Mouse (Mus musculus) embryonic facial prominence, embryonic 11.5 days (tissue): ENCODE data around the gene Fcgr2b. TPM values are rescaled to one million over a fixed set of nuclear protein-coding genes. Genes with fewer than 3 reads are reported as not detected.
"Not testable (repeated sequence)": the region's sequence is repeated elsewhere in the genome, so short reads cannot be mapped to it uniquely, and the experiment has no call there.

Experiments
- ATAC-seq: fragments of 200-750 bp; cut with Nextera tagmentation; replicated peaks from 2 replicates; pipeline ENCODE4 v1.8.0; 2017; ENCODE audit warnings: low read depth; ENCODE audit not compliant: insufficient number of reproducible peaks, low FRiP score, low TSS enrichment
- DNase-seq: peaks from one replicate; pipeline ENCODE4 v3.0.0-alpha.2; 2015; ENCODE audit warnings: low spot score
- H3K27ac ChIP-seq: fragments of 300-500 bp; sonication (generic); replicated peaks from 2 replicates; pipeline ENCODE4 v1.5.1; 2014; ENCODE audit warnings: mild to moderate bottlenecking, low read depth, low read length, control low read depth
- H3K27me3 ChIP-seq: fragments of 300-500 bp; sonication (generic); 2 replicates; pipeline ENCODE4 v1.6.1; 2014; ENCODE audit warnings: mild to moderate bottlenecking, low read length, moderate library complexity, mixed read lengths; ENCODE audit not compliant: control insufficient read depth, insufficient read depth
- H3K36me3 ChIP-seq: fragments of 300-500 bp; sonication (generic); replicated peaks from 2 replicates; pipeline ENCODE4 v1.6.1; 2014; ENCODE audit warnings: low read depth, mild to moderate bottlenecking, low read length, moderate library complexity, mixed read lengths; ENCODE audit not compliant: control insufficient read depth, insufficient read depth
- H3K4me1 ChIP-seq: fragments of 300-500 bp; sonication (generic); 2 replicates; pipeline ENCODE4 v1.6.1; 2014; ENCODE audit warnings: low read length, mixed read lengths; ENCODE audit not compliant: control insufficient read depth, insufficient read depth
- H3K4me2 ChIP-seq: fragments of 300-500 bp; sonication (generic); 2 replicates; pipeline ENCODE4 v1.6.1; 2014; ENCODE audit warnings: low read depth, mild to moderate bottlenecking, control low read depth, low read length, moderate library complexity
- H3K4me3 ChIP-seq: fragments of 300-500 bp; sonication (generic); 2 replicates; pipeline ENCODE4 v1.5.1; 2014; ENCODE audit warnings: low read depth, low read length, control low read depth
- H3K9ac ChIP-seq: fragments of 300-500 bp; sonication (generic); replicated peaks from 2 replicates; pipeline ENCODE4 v1.6.1; 2014; ENCODE audit warnings: mild to moderate bottlenecking, control low read depth, low read length
- H3K9me3 ChIP-seq: fragments of 300-500 bp; sonication (generic); replicated peaks from 2 replicates; pipeline ENCODE4 v1.6.1; 2016; ENCODE audit warnings: mild to moderate bottlenecking, low read length, inconsistent platforms, mixed read lengths; ENCODE audit not compliant: control insufficient read depth
- WGBS: fragments of 180-500 bp; shearing (Covaris S2); extraction: QIAGEN DNeasy Blood & Tissue Kit; methylation state at CpG from one replicate; pipeline ENCODE4 v1.1.7; 2014; 5-methylcytosine and 5-hydroxymethylcytosine counted together
- polyA plus RNA-seq: library from polyadenylated mRNA; unstranded; fragments of >200 nt; fragmentation: Nextera tagmentation; extraction: Ambion mirVana; gene quantifications from 2 replicates; pipeline ENCODE4 v1.2.1, GENCODE M21; 2014

Fcgr2b gene
- polyA plus RNA-seq, 1 experiment from 2014 or later = 0.52 TPM

GRCm38 (mm10) chr1:170961101-170961500 is 15.2 kb downstream of the Fcgr2b start:
- Histone ChIP-seq H3K27me3 (no peaks in the 10 kb centered on the region), H3K9ac (no peak overlapping the region), H3K27ac (no peak overlapping the region), H3K4me3 (no peak overlapping the region), H3K9me3 (no peaks in the 10 kb centered on the region), H3K36me3 (no peaks in the 10 kb centered on the region), H3K4me1 (no peaks in the 10 kb centered on the region), H3K4me2 (no peak overlapping the region)
- DNase-seq (no peak), ATAC-seq (no peak)
- 83% methylated on average over 6 of the region's 6 CpGs for WGBS

GRCm38 (mm10) chr1:170959791-170960190 is 16.6 kb downstream of the Fcgr2b start:
- H3K4me3 ChIP-seq = no peak overlapping the region
- H3K27ac ChIP-seq = no peak overlapping the region
- DNase-seq (no peak), ATAC-seq (no peak)
- H3K36me3 ChIP-seq = no peaks in the 10 kb centered on the region
- no peaks in the 10 kb centered on the region for H3K27me3 ChIP-seq
- H3K9me3 ChIP-seq = no peaks in the 10 kb centered on the region
- no peaks in the 10 kb centered on the region for H3K4me1 ChIP-seq
- no peak overlapping the region for H3K4me2 ChIP-seq
- 81% methylated on average over 2 of the region's 2 CpGs for WGBS
- H3K9ac ChIP-seq = no peak overlapping the region

GRCm38 (mm10) chr1:170958225-170958624 is 18.1 kb downstream of the Fcgr2b start:
- no peak for DNase-seq

GRCm38 (mm10) chr1:170953192-170953591 is 23.2 kb downstream of the Fcgr2b start:
- Histone ChIP-seq H3K9me3 (no peaks in the 10 kb centered on the region), H3K4me3 (no peak overlapping the region), H3K27me3 (no peaks in the 10 kb centered on the region), H3K4me2 (no peak overlapping the region), H3K4me1 (no peaks in the 10 kb centered on the region), H3K27ac (no peak overlapping the region), H3K36me3 (no peaks in the 10 kb centered on the region), H3K9ac (no peak overlapping the region)
- DNase-seq (no peak), ATAC-seq (no peak)
- 79% methylated on average over 2 of the region's 2 CpGs for WGBS

More at GRCm38 (mm10) chr1:170958225-170958624, 18.1 kb downstream of the Fcgr2b start:
- H3K27ac ChIP-seq = no peak overlapping the region
- H3K4me1 ChIP-seq = no peaks in the 10 kb centered on the region
- no peak for ATAC-seq
- H3K27me3 ChIP-seq = no peaks in the 10 kb centered on the region
- WGBS = 65% methylated on average over 3 of the region's 3 CpGs
- H3K36me3 ChIP-seq = no peaks in the 10 kb centered on the region
- no peak overlapping the region for H3K9ac ChIP-seq
- no peak overlapping the region for H3K4me3 ChIP-seq
- H3K4me2 ChIP-seq = no peak overlapping the region
- H3K9me3 ChIP-seq = no peaks in the 10 kb centered on the region

- WGBS = 40% methylated on average over 3 of the region's 3 CpGs
- Histone ChIP-seq H3K4me2 (no peak overlapping the region), H3K27ac (no peak overlapping the region), H3K4me1 (no peaks in the 10 kb centered on the region), H3K4me3 (no peak overlapping the region), H3K9ac (no peak overlapping the region), H3K27me3 (no peaks in the 10 kb centered on the region), H3K9me3 (no peaks in the 10 kb centered on the region), H3K36me3 (no peaks in the 10 kb centered on the region)
- no peak for ATAC-seq
- peak; percentile 9 for DNase-seq
These were observed 25.6 kb downstream of the Fcgr2b start for GRCm38 (mm10) chr1:170950772-170951171.

- not testable (repeated sequence) for H3K4me2 ChIP-seq, H3K36me3 ChIP-seq, DNase-seq, H3K27me3 ChIP-seq, H3K9ac ChIP-seq, H3K9me3 ChIP-seq, H3K4me1 ChIP-seq, ATAC-seq, H3K4me3 ChIP-seq, H3K27ac ChIP-seq
- WGBS = 96% methylated on average over 2 of the region's 9 CpGs
These were observed 31.4 kb downstream of the Fcgr2b start for GRCm38 (mm10) chr1:170944908-170945307.

- not testable (repeated sequence) for H3K9me3 ChIP-seq, H3K4me1 ChIP-seq, H3K9ac ChIP-seq, H3K27me3 ChIP-seq, DNase-seq, H3K36me3 ChIP-seq, H3K4me2 ChIP-seq, H3K4me3 ChIP-seq, H3K27ac ChIP-seq, ATAC-seq
- 94% methylated on average over 8 of the region's 9 CpGs for WGBS
These were observed 32.2 kb downstream of the Fcgr2b start for GRCm38 (mm10) chr1:170944151-170944550.

- ATAC-seq = no peak
- 90% methylated on average over 12 of the region's 12 CpGs for WGBS
- H3K4me2 ChIP-seq = no peak overlapping the region
These were observed 37.1 kb downstream of the Fcgr2b start for GRCm38 (mm10) chr1:170939255-170939654.

More at GRCm38 (mm10) chr1:170939255-170939654, 37.1 kb downstream of the Fcgr2b start:
- DNase-seq = no peak
- no peak overlapping the region for H3K27ac ChIP-seq
- H3K4me1 ChIP-seq = no peaks in the 10 kb centered on the region
- no peaks in the 10 kb centered on the region for H3K27me3 ChIP-seq
- H3K36me3 ChIP-seq = no peaks in the 10 kb centered on the region
- H3K9me3 ChIP-seq = no peaks in the 10 kb centered on the region
- H3K4me3 ChIP-seq = no peak overlapping the region
- no peak overlapping the region for H3K9ac ChIP-seq
